Mouse (Mus musculus) bone marrow, adult 2 months (tissue): Measurements from ENCODE around the gene Ece1. TPM values are rescaled to one million over a fixed set of nuclear protein-coding genes. Genes with fewer than 3 reads are reported as not detected.

ENCODE experiments used
- H3K27ac ChIP-seq: fragments of 200-500 bp; 2 replicates; pipeline ENCODE4 v1.5.1; 2012; ENCODE audit warnings: low read depth, mild to moderate bottlenecking, control low read depth, inconsistent platforms, low read length; ENCODE audit not compliant: control insufficient read depth, poor library complexity, insufficient read depth
- H3K4me1 ChIP-seq: fragments of 200-500 bp; 2 replicates; pipeline ENCODE4 v1.6.1; 2011; ENCODE audit warnings: low read length; ENCODE audit not compliant: control insufficient read depth, insufficient read depth
- H3K4me3 ChIP-seq: fragments of 200-500 bp; replicated peaks from 2 replicates; pipeline ENCODE3; 2011; ENCODE audit warnings: mild to moderate bottlenecking, low read depth, low read length, control low read depth; ENCODE audit not compliant: control insufficient read depth
- CTCF ChIP-seq: fragments of 200-500 bp; IDR thresholded peaks from 2 replicates; pipeline ENCODE4 v1.5.1; 2011; ENCODE audit warnings: low read length, control low read depth; ENCODE audit not compliant: control insufficient read depth, insufficient read depth
- POLR2A ChIP-seq: fragments of 200-500 bp; IDR thresholded peaks from 2 replicates; pipeline ENCODE4 v1.6.1; 2011; ENCODE audit warnings: low read depth, mild to moderate bottlenecking, control low read depth, low read length, borderline replicate concordance; ENCODE audit not compliant: control insufficient read depth
- WGBS: fragments of 180-500 bp; shearing (Covaris S2); methylation state at CpG from one replicate; pipeline ENCODE4 v1.1.7; 2018; 5-methylcytosine and 5-hydroxymethylcytosine counted together
- polyA plus RNA-seq: library from polyadenylated mRNA; stranded (reverse); fragments of >200 nt; gene quantifications from 2 replicates; pipeline ENCODE4 v1.2.4, GENCODE M21; 2011; ENCODE audit warnings: low replicate concordance; ENCODE audit not compliant: missing spikeins, insufficient read depth, insufficient read length

Ece1 gene
- polyA plus RNA-seq, 1 experiment, result 7.3 TPM

GRCm38 (mm10) chr4:137879383-137880156, 17.5 kb downstream of the Ece1 start:
- Histone ChIP-seq H3K4me3 (no peak overlapping the region), H3K27ac (no peak overlapping the region), H3K4me1 (no peaks in the 10 kb centered on the region; the same call in 1 of the 2 replicates)
- 58% methylated on average over 8 of the region's 8 CpGs for WGBS
- TF ChIP-seq CTCF (no peak), POLR2A (no peak)

GRCm38 (mm10) chr4:137881445-137881844, 19.4 kb downstream of the Ece1 start:
- Histone ChIP-seq H3K4me1 (no peaks in the 10 kb centered on the region; the same call in 1 of the 2 replicates), H3K27ac (no peak overlapping the region), H3K4me3 (no peak overlapping the region)
- TF ChIP-seq CTCF (no peak), POLR2A (no peak)
- WGBS, result 67% methylated on average over 8 of the region's 8 CpGs

GRCm38 (mm10) chr4:137882663-137883062, 20.6 kb downstream of the Ece1 start:
- Histone ChIP-seq H3K4me1 (no peaks in the 10 kb centered on the region; the same call in 1 of the 2 replicates), H3K27ac (no peak overlapping the region), H3K4me3 (no peak overlapping the region)
- TF ChIP-seq POLR2A (no peak), CTCF (no peak)
- 82% methylated on average over 9 of the region's 9 CpGs for WGBS

GRCm38 (mm10) chr4:137883513-137884150, 21.6 kb downstream of the Ece1 start:
- Histone ChIP-seq H3K4me3 (peak overlapping the region; percentile 64), H3K27ac (peak overlapping the region; percentile 39; the same call in 1 of the 2 replicates), H3K4me1 (no peaks in the 10 kb centered on the region; the same call in 1 of the 2 replicates)
- TF ChIP-seq POLR2A, result no peak
- no peak for TF ChIP-seq CTCF
- WGBS, result 38% methylated on average over 8 of the region's 8 CpGs

GRCm38 (mm10) chr4:137887337-137887992, 25.4 kb downstream of the Ece1 start:
- Histone ChIP-seq H3K4me3 (no peak overlapping the region), H3K4me1 (no peaks in the 10 kb centered on the region), H3K27ac (no peak overlapping the region)
- no peak for TF ChIP-seq POLR2A
- TF ChIP-seq CTCF, result no peak
- WGBS, result 70% methylated on average over 10 of the region's 10 CpGs

GRCm38 (mm10) chr4:137887993-137888388, 26.0 kb downstream of the Ece1 start:
- Histone ChIP-seq H3K4me1 (no peaks in the 10 kb centered on the region), H3K4me3 (no peak overlapping the region), H3K27ac (no peak overlapping the region)
- 72% methylated on average over 8 of the region's 8 CpGs for WGBS
- TF ChIP-seq CTCF (no peak), POLR2A (no peak)

GRCm38 (mm10) chr4:137890596-137890995, 28.6 kb downstream of the Ece1 start:
- no peak overlapping the region for H3K4me3 ChIP-seq
- no peaks in the 10 kb centered on the region for H3K4me1 ChIP-seq
- H3K27ac ChIP-seq, result no peak overlapping the region
- 36% methylated on average over 4 of the region's 4 CpGs for WGBS
- TF ChIP-seq CTCF, result peak; percentile 40; the same call in 1 of the 2 replicates
- TF ChIP-seq POLR2A, result no peak

- no peak for TF ChIP-seq POLR2A
- no peak for TF ChIP-seq CTCF
- Histone ChIP-seq H3K4me1 (no peaks in the 10 kb centered on the region), H3K4me3 (no peak overlapping the region), H3K27ac (no peak overlapping the region)
- 69% methylated on average over 4 of the region's 4 CpGs for WGBS
Measured at GRCm38 (mm10) chr4:137891553-137892145, 29.6 kb downstream of the Ece1 start.
